Mouse (Mus musculus): ENCODE measurements at regions not wholly inside any gene's neighbourhood (a gene's known extent, or its start where the extent isn't known, plus 50 kb on each side); places are given as distances from the start of the nearest gene placed in this dataset.

DNA sequence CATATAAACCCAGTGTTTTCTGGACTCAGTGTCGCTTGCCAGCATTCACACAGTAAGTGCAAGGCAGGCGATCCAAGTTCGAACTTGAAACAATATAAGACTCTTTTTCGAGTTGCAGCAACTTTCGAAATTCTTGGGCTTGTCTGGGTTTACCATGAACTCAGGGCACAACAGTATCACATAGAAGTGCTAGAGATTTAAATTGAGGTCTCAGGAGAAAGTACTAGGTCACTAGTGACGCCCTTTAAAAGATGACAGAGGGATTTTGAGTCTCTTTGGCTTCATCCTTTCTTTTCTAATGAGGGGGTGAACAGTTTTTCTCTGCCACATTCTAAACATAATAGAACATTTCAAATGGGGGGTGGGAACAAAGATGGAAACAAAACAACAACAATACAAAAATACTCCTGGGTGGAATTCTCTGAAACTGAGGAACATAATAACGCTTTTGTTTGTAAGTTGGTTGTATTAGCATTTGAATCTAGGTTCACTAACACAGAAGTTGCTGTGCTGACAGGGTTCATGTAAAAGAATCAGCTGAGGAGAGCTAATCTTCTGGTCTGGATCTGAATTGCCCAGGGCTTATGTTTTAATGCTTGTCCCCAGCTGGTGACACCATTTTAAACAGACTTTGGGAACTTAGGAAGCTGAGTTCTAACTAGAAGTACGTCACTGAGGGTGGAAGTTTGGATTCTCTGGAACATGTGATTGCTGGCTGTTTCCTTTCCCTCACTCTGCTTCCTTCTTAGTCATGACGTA lies 906.1 kb downstream of the Stpg2 start:
- H3K9me3 ChIP-seq (replicated peaks; ENCODE audit: control insufficient read depth, low read length), result no peaks in the 10 kb centered on the region
- no peak overlapping the region for H3K4me3 ChIP-seq (replicated peaks; ENCODE audit: low read length)
- no peaks in the 10 kb centered on the region for H3K27me3 ChIP-seq (ENCODE audit: control insufficient read depth, insufficient read depth, low read length)
- 78% methylated on average over 9 of the region's 9 CpGs for WGBS
- no peaks in the 10 kb centered on the region for H3K36me3 ChIP-seq (ENCODE audit: control insufficient read depth, insufficient read depth, low read length)
- H3K4me1 ChIP-seq (ENCODE audit: control insufficient read depth, insufficient read depth, low read length), result no peaks in the 10 kb centered on the region
- no peak overlapping the region for H3K27ac ChIP-seq (ENCODE audit: low read length)
- H3K4me2 ChIP-seq (ENCODE audit: low read depth, low read length), result no peak overlapping the region
- ATAC-seq (ENCODE audit: insufficient read depth, low FRiP score), result no peak
- H3K9ac ChIP-seq (ENCODE audit: low read length), result no peak overlapping the region

GRCm38 (mm10) chr3:140115116-140115515 lies 909.6 kb downstream of the Stpg2 start:
- Histone ChIP-seq H3K9me3 (replicated peaks; ENCODE audit: control insufficient read depth, low read length) (no peaks in the 10 kb centered on the region), H3K27ac (ENCODE audit: low read length) (no peak overlapping the region), H3K4me2 (ENCODE audit: low read depth, low read length) (no peak overlapping the region), H3K4me1 (ENCODE audit: control insufficient read depth, insufficient read depth, low read length) (no peaks in the 10 kb centered on the region), H3K27me3 (ENCODE audit: control insufficient read depth, insufficient read depth, low read length) (no peaks in the 10 kb centered on the region), H3K4me3 (replicated peaks; ENCODE audit: low read length) (no peak overlapping the region), H3K36me3 (ENCODE audit: control insufficient read depth, insufficient read depth, low read length) (no peaks in the 10 kb centered on the region), H3K9ac (ENCODE audit: low read length) (no peak overlapping the region)
- 85% methylated on average over 1 of the region's 1 CpGs for WGBS
- no peak for ATAC-seq (ENCODE audit: insufficient read depth, low FRiP score)

GRCm38 (mm10) chr3:140127310-140127709 lies 921.8 kb downstream of the Stpg2 start:
- Histone ChIP-seq H3K27me3 (ENCODE audit: control insufficient read depth, insufficient read depth, low read length) (no peaks in the 10 kb centered on the region), H3K27ac (ENCODE audit: low read length) (no peak overlapping the region), H3K4me1 (ENCODE audit: control insufficient read depth, insufficient read depth, low read length) (no peaks in the 10 kb centered on the region), H3K9ac (ENCODE audit: low read length) (no peak overlapping the region), H3K9me3 (replicated peaks; ENCODE audit: control insufficient read depth, low read length) (no peaks in the 10 kb centered on the region), H3K4me3 (replicated peaks; ENCODE audit: low read length) (no peak overlapping the region), H3K36me3 (ENCODE audit: control insufficient read depth, insufficient read depth, low read length) (no peaks in the 10 kb centered on the region), H3K4me2 (ENCODE audit: low read depth, low read length) (no peak overlapping the region)
- 64% methylated on average over 3 of the region's 3 CpGs for WGBS
- ATAC-seq (ENCODE audit: insufficient read depth, low FRiP score), result no peak

DNA sequence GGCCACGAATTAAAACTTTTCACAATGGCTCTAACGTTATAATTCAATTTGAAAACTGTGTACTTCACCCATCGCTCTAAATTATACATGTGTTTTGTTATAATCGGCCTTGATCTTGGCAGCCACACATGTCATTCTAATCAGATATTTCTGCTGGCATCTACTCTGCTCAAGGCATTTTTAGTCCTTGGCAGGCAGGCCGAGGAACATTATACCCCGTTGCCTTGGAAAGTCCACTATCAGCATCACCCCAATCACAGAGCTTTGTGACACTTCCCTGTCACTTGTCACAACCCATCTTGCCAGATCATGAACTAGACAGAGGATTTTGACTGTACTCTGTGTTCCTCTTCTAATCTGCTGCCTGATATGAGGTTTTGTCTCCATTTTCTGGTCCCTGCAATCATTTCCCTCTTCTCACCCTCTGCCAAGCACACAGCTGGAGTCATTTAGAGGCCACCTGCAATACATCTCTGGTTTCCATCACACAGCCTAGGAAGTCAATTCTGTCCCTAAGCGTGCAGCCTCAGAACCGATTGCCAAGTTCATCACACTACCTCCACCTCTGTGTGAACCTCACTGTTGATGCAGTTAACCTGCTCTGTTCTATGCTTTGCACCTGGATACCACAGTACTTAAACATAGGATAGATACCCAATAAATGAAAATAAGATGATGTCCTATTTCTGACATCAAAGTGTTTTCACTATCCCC lies 923.7 kb downstream of the Stpg2 start:
- H3K4me2 ChIP-seq (ENCODE audit: low read depth, low read length), result no peak overlapping the region
- no peaks in the 10 kb centered on the region for H3K27me3 ChIP-seq (ENCODE audit: control insufficient read depth, insufficient read depth, low read length)
- WGBS, result 74% methylated on average over 8 of the region's 8 CpGs
- no peak overlapping the region for H3K27ac ChIP-seq (ENCODE audit: low read length)
- no peak overlapping the region for H3K4me3 ChIP-seq (replicated peaks; ENCODE audit: low read length)
- ATAC-seq (ENCODE audit: insufficient read depth, low FRiP score), result no peak
- no peaks in the 10 kb centered on the region for H3K36me3 ChIP-seq (ENCODE audit: control insufficient read depth, insufficient read depth, low read length)
- no peaks in the 10 kb centered on the region for H3K4me1 ChIP-seq (ENCODE audit: control insufficient read depth, insufficient read depth, low read length)
- H3K9me3 ChIP-seq (replicated peaks; ENCODE audit: control insufficient read depth, low read length), result no peaks in the 10 kb centered on the region
- no peak overlapping the region for H3K9ac ChIP-seq (ENCODE audit: low read length)

DNA sequence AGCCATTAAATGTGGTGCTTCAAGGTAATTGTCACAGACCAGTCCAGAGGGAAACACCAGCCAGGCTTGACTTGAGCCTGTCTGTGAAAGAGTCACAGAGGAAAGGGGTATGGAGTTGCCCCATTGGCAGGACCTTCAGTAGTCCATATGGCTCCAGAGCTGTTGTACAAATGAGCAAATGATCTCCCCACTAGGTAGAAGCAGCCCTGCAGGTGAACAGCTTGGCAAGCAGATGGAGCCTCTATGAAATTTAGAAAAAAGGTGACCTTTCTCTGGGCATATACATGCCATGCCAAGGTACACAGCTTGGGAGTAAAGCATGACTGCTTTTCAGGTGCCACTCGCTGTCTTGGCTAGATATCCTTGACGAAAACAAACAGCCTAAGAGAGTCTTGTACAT lies 938.4 kb downstream of the Stpg2 start:
- no peak overlapping the region for H3K9ac ChIP-seq (ENCODE audit: low read length)
- whole genome bisulfite sequencing, result 85% methylated on average over 2 of the region's 2 CpGs

GRCm38 (mm10) chr3:140147158-140147933 lies 941.9 kb downstream of the Stpg2 start:
- WGBS, result 72% methylated on average over 2 of the region's 2 CpGs

More for the DNA sequence above, 938.4 kb downstream of the Stpg2 start:
- no peaks in the 10 kb centered on the region for H3K27me3 ChIP-seq (ENCODE audit: control insufficient read depth, insufficient read depth, low read length)
- no peaks in the 10 kb centered on the region for H3K4me1 ChIP-seq (ENCODE audit: control insufficient read depth, insufficient read depth, low read length)
- no peak overlapping the region for H3K27ac ChIP-seq (ENCODE audit: low read length)
- no peaks in the 10 kb centered on the region for H3K36me3 ChIP-seq (ENCODE audit: control insufficient read depth, insufficient read depth, low read length)
- no peak overlapping the region for H3K4me2 ChIP-seq (ENCODE audit: low read depth, low read length)
- H3K9me3 ChIP-seq (replicated peaks; ENCODE audit: control insufficient read depth, low read length), result no peaks in the 10 kb centered on the region
- no peak for ATAC-seq (ENCODE audit: insufficient read depth, low FRiP score)
- H3K4me3 ChIP-seq (replicated peaks; ENCODE audit: low read length), result no peak overlapping the region

DNA sequence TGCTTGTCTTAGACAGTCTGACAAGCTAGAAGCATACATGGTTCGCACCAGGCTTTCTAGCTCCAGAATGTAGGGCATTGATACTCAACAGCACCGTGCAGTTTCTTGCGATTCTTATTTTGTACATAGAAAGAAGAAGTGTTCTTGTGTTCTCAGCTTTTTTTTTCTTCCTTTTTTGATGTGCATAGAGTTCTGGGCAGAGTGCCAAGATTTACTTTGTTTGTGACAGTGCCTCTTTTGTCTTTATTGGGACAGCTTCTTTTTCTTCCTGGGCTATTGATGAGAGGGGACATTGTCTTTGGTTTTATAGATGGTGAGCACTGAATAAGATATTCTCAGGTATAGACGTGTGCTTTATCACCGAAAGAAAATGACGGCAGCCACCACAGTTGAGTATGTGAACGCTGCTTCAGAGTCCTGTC lies 945.0 kb downstream of the Stpg2 start:
- ATAC-seq (ENCODE audit: insufficient read depth, low FRiP score), result no peak
- Histone ChIP-seq H3K4me3 (replicated peaks; ENCODE audit: low read length) (no peak overlapping the region), H3K27me3 (ENCODE audit: control insufficient read depth, insufficient read depth, low read length) (no peaks in the 10 kb centered on the region), H3K4me1 (ENCODE audit: control insufficient read depth, insufficient read depth, low read length) (no peaks in the 10 kb centered on the region), H3K9me3 (replicated peaks; ENCODE audit: control insufficient read depth, low read length) (no peaks in the 10 kb centered on the region), H3K36me3 (ENCODE audit: control insufficient read depth, insufficient read depth, low read length) (no peaks in the 10 kb centered on the region), H3K27ac (ENCODE audit: low read length) (no peak overlapping the region), H3K9ac (ENCODE audit: low read length) (no peak overlapping the region), H3K4me2 (ENCODE audit: low read depth, low read length) (no peak overlapping the region)
- WGBS, result 67% methylated on average over 7 of the region's 7 CpGs

More at GRCm38 (mm10) chr3:140147158-140147933, 941.9 kb downstream of the Stpg2 start:
- Histone ChIP-seq H3K4me3 (replicated peaks; ENCODE audit: low read length) (no peak overlapping the region), H3K4me2 (ENCODE audit: low read depth, low read length) (no peak overlapping the region), H3K36me3 (ENCODE audit: control insufficient read depth, insufficient read depth, low read length) (no peaks in the 10 kb centered on the region), H3K27me3 (ENCODE audit: control insufficient read depth, insufficient read depth, low read length) (no peaks in the 10 kb centered on the region), H3K9ac (ENCODE audit: low read length) (no peak overlapping the region), H3K27ac (ENCODE audit: low read length) (no peak overlapping the region), H3K4me1 (ENCODE audit: control insufficient read depth, insufficient read depth, low read length) (no peaks in the 10 kb centered on the region), H3K9me3 (replicated peaks; ENCODE audit: control insufficient read depth, low read length) (no peaks in the 10 kb centered on the region)
- ATAC-seq (ENCODE audit: insufficient read depth, low FRiP score), result no peak

DNA sequence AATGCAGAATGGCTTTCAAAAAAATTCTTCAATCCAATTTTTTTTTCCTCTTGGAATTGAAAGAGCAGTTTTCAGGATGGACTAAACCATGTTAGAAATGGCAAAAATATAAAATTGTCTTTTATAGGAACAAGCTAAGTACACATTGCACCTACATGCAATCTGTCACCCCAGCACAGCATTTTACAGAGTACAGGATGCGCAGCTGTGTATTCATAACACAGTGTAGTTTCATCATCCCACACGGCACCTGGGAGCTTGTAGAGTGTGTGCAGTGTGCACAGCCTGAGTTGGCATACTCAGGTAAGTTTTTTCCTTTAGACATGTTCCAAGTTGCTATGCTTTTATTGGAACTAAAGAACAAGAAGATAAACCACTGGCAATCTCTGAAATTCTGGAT lies 974.0 kb downstream of the Stpg2 start:
- no peak for ATAC-seq (ENCODE audit: insufficient read depth, low FRiP score)
- WGBS, result 85% methylated on average over 2 of the region's 2 CpGs
- H3K9ac ChIP-seq (ENCODE audit: low read length), result no peak overlapping the region

DNA sequence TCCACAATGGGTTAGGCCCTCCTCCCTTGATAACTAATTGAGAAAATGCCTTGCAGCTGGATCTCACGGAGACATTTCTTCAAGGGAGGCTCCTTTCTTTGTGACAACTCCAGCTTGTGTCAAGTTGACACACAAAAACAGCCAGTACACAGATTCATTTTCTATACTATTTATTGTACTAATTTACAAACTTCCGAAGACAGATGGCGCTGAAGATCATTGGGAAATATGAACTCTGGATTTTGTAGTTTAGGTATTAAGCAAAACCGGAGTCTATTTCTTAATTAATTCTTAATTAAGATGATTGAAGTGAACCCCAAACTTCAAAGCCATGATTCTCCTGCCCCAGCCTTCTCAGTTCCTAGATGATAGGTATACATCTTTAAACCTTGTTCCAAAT lies 977.2 kb downstream of the Stpg2 start:
- Histone ChIP-seq H3K4me3 (replicated peaks; ENCODE audit: low read length) (no peak overlapping the region), H3K36me3 (ENCODE audit: control insufficient read depth, insufficient read depth, low read length) (no peaks in the 10 kb centered on the region), H3K27me3 (ENCODE audit: control insufficient read depth, insufficient read depth, low read length) (no peaks in the 10 kb centered on the region), H3K4me2 (ENCODE audit: low read depth, low read length) (no peak overlapping the region), H3K27ac (ENCODE audit: low read length) (no peak overlapping the region), H3K9me3 (replicated peaks; ENCODE audit: control insufficient read depth, low read length) (no peaks in the 10 kb centered on the region), H3K9ac (ENCODE audit: low read length) (no peak overlapping the region), H3K4me1 (ENCODE audit: control insufficient read depth, insufficient read depth, low read length) (no peaks in the 10 kb centered on the region)
- WGBS, result 85% methylated on average over 4 of the region's 4 CpGs
- ATAC-seq (ENCODE audit: insufficient read depth, low FRiP score), result no peak

More for the DNA sequence above, 974.0 kb downstream of the Stpg2 start:
- Histone ChIP-seq H3K27me3 (ENCODE audit: control insufficient read depth, insufficient read depth, low read length) (no peaks in the 10 kb centered on the region), H3K27ac (ENCODE audit: low read length) (no peak overlapping the region), H3K4me1 (ENCODE audit: control insufficient read depth, insufficient read depth, low read length) (no peaks in the 10 kb centered on the region), H3K4me3 (replicated peaks; ENCODE audit: low read length) (no peak overlapping the region), H3K9me3 (replicated peaks; ENCODE audit: control insufficient read depth, low read length) (no peaks in the 10 kb centered on the region), H3K36me3 (ENCODE audit: control insufficient read depth, insufficient read depth, low read length) (no peaks in the 10 kb centered on the region), H3K4me2 (ENCODE audit: low read depth, low read length) (no peak overlapping the region)
